Mouse (Mus musculus) CH12.LX (cell line): ENCODE data around the gene Lrrc28. TPM values are rescaled to one million over a fixed set of nuclear protein-coding genes. Genes with fewer than 3 reads are reported as not detected.
A peak's percentile ranks its signal among the peaks of the same experiment; 100 is the strongest.

Source experiments
- DNase-seq: peaks from one replicate; pipeline ENCODE4 v3.0.0-alpha.2; 2013; ENCODE audit errors: extremely low read depth
- H3K27ac ChIP-seq: 2 replicates; pipeline ENCODE4 v1.5.1; 2012; ENCODE audit warnings: low read depth, mild to moderate bottlenecking, control low read depth, moderate library complexity; ENCODE audit not compliant: insufficient read depth
- H3K27me3 ChIP-seq: replicated peaks from 2 replicates; pipeline ENCODE3; 2012; ENCODE audit warnings: inconsistent platforms
- H3K36me3 ChIP-seq, 2 experiments: replicated peaks in 1 of 2; 2 replicates each; pipeline versions ENCODE3 to v1.6.1; 2012; ENCODE audit warnings: inconsistent platforms in 1 of 2, low read length in 1 of 2, mild to moderate bottlenecking in 1 of 2, mixed read lengths in 1 of 2, moderate library complexity in 1 of 2; ENCODE audit not compliant: control insufficient read depth in 1 of 2, insufficient read depth in 1 of 2
- H3K4me1 ChIP-seq, 2 experiments: 2 replicates each; pipeline ENCODE4 v1.6.1; 2012; ENCODE audit warnings: inconsistent platforms in 1 of 2, moderate library complexity in 1 of 2; ENCODE audit not compliant: insufficient read depth in 2 of 2, control insufficient read depth in 1 of 2
- H3K4me2 ChIP-seq: 2 replicates; pipeline ENCODE4 v1.6.1; 2012; ENCODE audit warnings: low read depth, mild to moderate bottlenecking, control low read depth; ENCODE audit not compliant: poor library complexity, insufficient read depth, severe bottlenecking
- H3K4me3 ChIP-seq, 3 experiments: fragments of 150-350 bp in 1 of 3; sonication (generic) in 1 of 3; replicated peaks in 1 of 3; 2 replicates each; pipeline versions ENCODE3 to v1.5.1; 2011 to 2012; ENCODE audit warnings: low read depth in 2 of 3, low read length in 2 of 3, mild to moderate bottlenecking in 2 of 3, moderate library complexity in 2 of 3, control low read depth in 1 of 3, improper control_type of control experiment in 1 of 3, inconsistent platforms in 1 of 3, mixed read lengths in 1 of 3; ENCODE audit not compliant: poor library complexity in 1 of 3
- H3K79me2 ChIP-seq: replicated peaks from 2 replicates; pipeline ENCODE4 v1.6.1; 2012; ENCODE audit warnings: mild to moderate bottlenecking, moderate library complexity; ENCODE audit not compliant: control insufficient read depth, poor library complexity, insufficient read depth, severe bottlenecking; ENCODE audit errors: extremely low read depth
- H3K9ac ChIP-seq: 2 replicates; pipeline ENCODE4 v1.6.1; 2012; ENCODE audit warnings: low read depth, mild to moderate bottlenecking, control low read depth, moderate library complexity; ENCODE audit not compliant: insufficient read depth
- H3K9me3 ChIP-seq: replicated peaks from 2 replicates; pipeline ENCODE3; 2012; ENCODE audit warnings: low read length, inconsistent platforms, mixed read lengths
- BHLHE40 ChIP-seq: IDR thresholded peaks from 2 replicates; pipeline ENCODE4 v1.6.1; 2011; ENCODE audit warnings: mild to moderate bottlenecking, low read depth, low read length, improper control_type of control experiment
- CHD2 ChIP-seq: IDR thresholded peaks from 2 replicates; pipeline ENCODE4 v1.6.1; 2011; ENCODE audit warnings: low read length, improper control_type of control experiment
- CTCF ChIP-seq, 2 experiments: IDR thresholded peaks in 1 of 2; conservative IDR thresholded peaks in 1 of 2; 2 replicates each; pipeline ENCODE4 v1.5.1; 2011 to 2012; ENCODE audit warnings: low read depth in 2 of 2, low read length in 2 of 2, improper control_type of control experiment in 1 of 2, inconsistent platforms in 1 of 2, mild to moderate bottlenecking in 1 of 2, moderate library complexity in 1 of 2
- E2F4 ChIP-seq: IDR thresholded peaks from 2 replicates; pipeline ENCODE4 v1.6.1; 2011; ENCODE audit warnings: low read depth, low read length, improper control_type of control experiment; ENCODE audit not compliant: insufficient replicate concordance
- GABPA ChIP-seq: IDR thresholded peaks from 2 replicates; pipeline ENCODE4 v1.6.1; 2012; ENCODE audit warnings: low read depth, low read length, improper control_type of control experiment, inconsistent platforms; ENCODE audit not compliant: insufficient replicate concordance
- JUN ChIP-seq: IDR thresholded peaks from 2 replicates; pipeline ENCODE4 v1.6.1; 2011; ENCODE audit warnings: low read depth, mild to moderate bottlenecking, low read length, improper control_type of control experiment, moderate library complexity; ENCODE audit not compliant: insufficient read depth
- JUND ChIP-seq: conservative IDR thresholded peaks from 2 replicates; pipeline ENCODE4 v1.6.1; 2011; ENCODE audit warnings: low read depth, low read length, improper control_type of control experiment
- KAT2A ChIP-seq: IDR thresholded peaks from 2 replicates; pipeline ENCODE4 v1.6.1; 2012; ENCODE audit warnings: low read length, improper control_type of control experiment, inconsistent platforms; ENCODE audit not compliant: insufficient replicate concordance
- MAFK ChIP-seq: IDR thresholded peaks from 2 replicates; pipeline ENCODE4 v1.6.1; 2011; ENCODE audit warnings: low read length, improper control_type of control experiment; ENCODE audit not compliant: insufficient replicate concordance
- MAZ ChIP-seq: IDR thresholded peaks from 2 replicates; pipeline ENCODE4 v1.6.1; 2012; ENCODE audit warnings: low read depth, mild to moderate bottlenecking, inconsistent platforms, low read length, improper control_type of control experiment, moderate library complexity
- MEF2A ChIP-seq: IDR thresholded peaks from 2 replicates; pipeline ENCODE4 v1.6.1; 2014; ENCODE audit warnings: low read depth, mild to moderate bottlenecking, inconsistent platforms, low read length, improper control_type of control experiment, borderline replicate concordance
- NELFE ChIP-seq: IDR thresholded peaks from 2 replicates; pipeline ENCODE4 v1.6.1; 2011; ENCODE audit warnings: low read depth, low read length, improper control_type of control experiment
- POLR2AphosphoS2 ChIP-seq: IDR thresholded peaks from 2 replicates; pipeline ENCODE4 v1.6.1; 2011; ENCODE audit warnings: low read depth, low read length, improper control_type of control experiment
- RAD21 ChIP-seq: IDR thresholded peaks from 2 replicates; pipeline ENCODE4 v1.6.1; 2011; ENCODE audit warnings: low read depth, mild to moderate bottlenecking, low read length, improper control_type of control experiment, moderate library complexity
- RCOR1 ChIP-seq: conservative IDR thresholded peaks from 2 replicates; pipeline ENCODE4 v1.6.1; 2012; ENCODE audit warnings: low read depth, mild to moderate bottlenecking, inconsistent platforms, low read length, improper control_type of control experiment
- SIN3A ChIP-seq: IDR thresholded peaks from 2 replicates; pipeline ENCODE4 v1.6.1; 2012; ENCODE audit warnings: low read length, improper control_type of control experiment, inconsistent platforms
- SMC3 ChIP-seq: IDR thresholded peaks from 2 replicates; pipeline ENCODE4 v1.6.1; 2011; ENCODE audit warnings: low read depth, low read length, improper control_type of control experiment
- TCF12 ChIP-seq: IDR thresholded peaks from 2 replicates; pipeline ENCODE4 v1.6.1; 2014; ENCODE audit warnings: low read depth, mild to moderate bottlenecking, inconsistent platforms, low read length, improper control_type of control experiment
- UBTF ChIP-seq: IDR thresholded peaks from 2 replicates; pipeline ENCODE4 v1.6.1; 2012; ENCODE audit warnings: low read depth, mild to moderate bottlenecking, inconsistent platforms, low read length, improper control_type of control experiment, moderate library complexity
- USF1 ChIP-seq: IDR thresholded peaks from 2 replicates; pipeline ENCODE4 v1.6.1; 2014; ENCODE audit warnings: low read depth, mild to moderate bottlenecking, inconsistent platforms, low read length, improper control_type of control experiment
- USF2 ChIP-seq: conservative IDR thresholded peaks from 2 replicates; pipeline ENCODE4 v1.6.1; 2011; ENCODE audit warnings: low read depth, low read length, improper control_type of control experiment
- ZC3H11A ChIP-seq: IDR thresholded peaks from 2 replicates; pipeline ENCODE4 v1.6.1; 2012; ENCODE audit warnings: low read depth, mild to moderate bottlenecking, inconsistent platforms, low read length, improper control_type of control experiment
- ZKSCAN1 ChIP-seq: IDR thresholded peaks from 2 replicates; pipeline ENCODE4 v1.6.1; 2012; ENCODE audit warnings: low read depth, inconsistent platforms, low read length, improper control_type of control experiment, borderline replicate concordance
- ZMIZ1 ChIP-seq: IDR thresholded peaks from 2 replicates; pipeline ENCODE4 v1.6.1; 2012; ENCODE audit warnings: low read depth, mild to moderate bottlenecking, inconsistent platforms, low read length, improper control_type of control experiment
- ZNF384 ChIP-seq: IDR thresholded peaks from 2 replicates; pipeline ENCODE4 v1.6.1; 2012; ENCODE audit warnings: low read depth, low read length, improper control_type of control experiment, inconsistent platforms
- dilution Hi-C: fragments of 300-500 bp; cut with MboI; formaldehyde crosslinking; loops from 2 replicates; pipeline ENCODE4 v1.14.3; 2020; ENCODE audit warnings: low sequenced_read_pairs; ENCODE audit not compliant: extremely low pct_unique_long_range_greater_than_20kb, extremely low pct_ligation_motif_present
- in situ Hi-C: fragments of 300-500 bp; cut with MboI; formaldehyde crosslinking; loops from 3 replicates; pipeline ENCODE4 v1.14.3; 2019; ENCODE audit warnings: low sequenced_read_pairs, low pct_ligation_motif_present, low pct_unique_long_range_greater_than_20kb, mixed read lengths
- polyA plus RNA-seq: library from polyadenylated mRNA; unstranded; fragments of >175 nt; gene quantifications from 2 replicates; pipeline ENCODE4 v1.2.1, GENCODE M21; 2012; ENCODE audit warnings: low read depth; ENCODE audit not compliant: insufficient read length
- total RNA-seq, 2 experiments: library from RNA; depleted of rRNA; stranded (reverse); fragments of 300-350 nt in 1 of 2; fragments of >200 nt in 1 of 2; gene quantifications; 2 replicates each; pipeline ENCODE4 v1.2.3; 2012 to 2014

Gene Lrrc28
- total and polyA plus RNA-seq, 3 experiments = 41.6 to 63.5 (median 59.2) TPM

- TF ChIP-seq ZKSCAN1 (no peak), USF2 (no peak), ZC3H11A (peak; percentile 90), RCOR1 (0 out of 2 replicates have a peak, but pooled peaks have one; percentile 67), GABPA (no peak), POLR2AphosphoS2 (no peak), JUN (no peak), MAFK (0 out of 2 replicates have a peak, but pooled peaks have one; percentile 26), UBTF (no peak), CTCF (conservative IDR thresholded peaks at IDR 0.05 in 1 of 2, IDR thresholded peaks at IDR 0.05 in 1 of 2; ENCODE audit: low read depth in 2 of 2, low read length in 2 of 2) (peak; percentile 95 to 99), NELFE (peak; percentile 78; the same call in 1 of the 2 replicates), BHLHE40 (peak; percentile 13; the same call in 1 of the 2 replicates), SMC3 (peak; percentile 87), KAT2A (no peak)
Measured at GRCm38 (mm10) chr7:67630817-67631216, 14.3 kb downstream of the Lrrc28 start (continued).

DNA sequence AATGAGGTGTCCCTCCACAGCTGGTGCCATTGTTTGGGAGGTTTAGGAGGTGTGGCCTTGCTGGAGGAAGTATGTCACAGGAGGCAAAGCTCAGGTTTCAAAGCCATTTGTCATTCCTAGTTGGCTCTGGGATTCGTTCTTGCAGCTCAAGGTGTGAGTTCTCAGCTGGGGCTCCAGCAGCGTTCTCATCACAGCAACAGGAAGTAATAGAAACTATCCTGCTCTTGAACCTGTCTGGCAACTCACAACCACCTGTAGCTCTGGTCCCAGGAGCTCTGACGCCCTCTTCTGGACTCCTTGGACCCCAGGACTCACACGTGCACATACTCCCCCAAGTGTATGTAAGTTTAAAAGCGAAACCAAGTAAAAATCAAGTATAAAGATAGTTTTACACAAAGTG lies 15.4 kb downstream of the Lrrc28 start:
- Histone ChIP-seq H3K9ac (no peak overlapping the region), H3K36me3 (peaks cover 0 to 9% of the 10 kb centered on the region in 2 experiments), H3K79me2 (no peaks in the 10 kb centered on the region), H3K4me3 (no peak overlapping the region), H3K27ac (no peak overlapping the region), H3K4me1 (peaks cover 0 to 10% of the 10 kb centered on the region in 2 experiments; a peak in 2 of 4 replicates), H3K4me2 (no peak overlapping the region), H3K9me3 (peaks cover 2% of the 10 kb centered on the region), H3K27me3 (no peaks in the 10 kb centered on the region)
- dilution Hi-C loops = no loop called here
- DNase-seq = no peak
- TF ChIP-seq ZNF384 (no peak), MAFK (no peak), USF1 (no peak), USF2 (no peak), NELFE (no peak), SMC3 (0 out of 2 replicates have a peak, but pooled peaks have one; percentile 1), ZMIZ1 (no peak), JUND (no peak), RAD21 (no peak; the same call in 1 of the 2 replicates), MEF2A (no peak), MAZ (no peak), SIN3A (no peak), E2F4 (no peak), CHD2 (no peak), TCF12 (no peak), CTCF (conservative IDR thresholded peaks at IDR 0.05 in 1 of 2, IDR thresholded peaks at IDR 0.05 in 1 of 2; ENCODE audit: low read depth in 2 of 2, low read length in 2 of 2) (peak in 1 of 2 experiments; percentile 36; a peak in 2 of 4 replicates)
- in situ Hi-C loops = loop anchor here (5.0 to 25.0 kb wide), 4 partner anchors 422 to 1192 kb away; partner anchors contain the start of gene Aldh1a3
